Mouse (Mus musculus) limb, embryonic 15.5 days (tissue): ENCODE measurements around the gene Slc44a1. TPM values are rescaled to one million over a fixed set of nuclear protein-coding genes. Genes with fewer than 3 reads are reported as not detected.
A peak's percentile ranks its signal among the peaks of the same experiment; 100 is the strongest.

Experiments
- ATAC-seq: fragments of 200-750 bp; cut with Nextera tagmentation; 2 replicates; pipeline ENCODE4 v1.8.0; 2017; ENCODE audit warnings: low read depth, moderate TSS enrichment; ENCODE audit not compliant: insufficient number of reproducible peaks, low FRiP score, low TSS enrichment
- H3K27ac ChIP-seq: fragments of 300-500 bp; sonication (generic); 2 replicates; pipeline ENCODE4 v1.5.1; 2015; ENCODE audit warnings: moderate library complexity, mild to moderate bottlenecking, inconsistent platforms
- H3K27me3 ChIP-seq: fragments of 300-500 bp; sonication (generic); 2 replicates; pipeline ENCODE4 v1.6.1; 2015; ENCODE audit warnings: inconsistent platforms
- H3K36me3 ChIP-seq: fragments of 300-500 bp; sonication (generic); 2 replicates; pipeline ENCODE4 v1.6.1; 2015; ENCODE audit warnings: inconsistent platforms
- H3K4me1 ChIP-seq: fragments of 300-500 bp; sonication (generic); 2 replicates; pipeline ENCODE4 v1.6.1; 2015; ENCODE audit warnings: inconsistent platforms
- H3K4me2 ChIP-seq: fragments of 300-500 bp; sonication (generic); 2 replicates; pipeline ENCODE4 v1.6.1; 2015; ENCODE audit warnings: mild to moderate bottlenecking, inconsistent platforms
- H3K4me3 ChIP-seq: fragments of 300-500 bp; sonication (generic); 2 replicates; pipeline ENCODE4 v1.5.1; 2015; ENCODE audit warnings: mild to moderate bottlenecking, inconsistent platforms
- H3K9ac ChIP-seq: fragments of 300-500 bp; sonication (generic); 2 replicates; pipeline ENCODE4 v1.6.1; 2015; ENCODE audit warnings: inconsistent platforms
- H3K9me3 ChIP-seq: fragments of 300-500 bp; sonication (generic); 2 replicates; pipeline ENCODE4 v1.6.1; 2016; ENCODE audit warnings: inconsistent platforms
- WGBS: fragments of 180-500 bp; shearing (Covaris S2); methylation state at CpG from one replicate; pipeline ENCODE4 v1.1.7; 2015; 5-methylcytosine and 5-hydroxymethylcytosine counted together
- polyA plus RNA-seq: library from polyadenylated mRNA; unstranded; fragments of >200 nt; fragmentation: Nextera tagmentation; extraction: Ambion mirVana; gene quantifications from 2 replicates; pipeline ENCODE4 v1.2.1, GENCODE M21; 2015

The Slc44a1 gene
- polyA plus RNA-seq: 27.0 and 36.9 TPM in 2 replicates

DNA sequence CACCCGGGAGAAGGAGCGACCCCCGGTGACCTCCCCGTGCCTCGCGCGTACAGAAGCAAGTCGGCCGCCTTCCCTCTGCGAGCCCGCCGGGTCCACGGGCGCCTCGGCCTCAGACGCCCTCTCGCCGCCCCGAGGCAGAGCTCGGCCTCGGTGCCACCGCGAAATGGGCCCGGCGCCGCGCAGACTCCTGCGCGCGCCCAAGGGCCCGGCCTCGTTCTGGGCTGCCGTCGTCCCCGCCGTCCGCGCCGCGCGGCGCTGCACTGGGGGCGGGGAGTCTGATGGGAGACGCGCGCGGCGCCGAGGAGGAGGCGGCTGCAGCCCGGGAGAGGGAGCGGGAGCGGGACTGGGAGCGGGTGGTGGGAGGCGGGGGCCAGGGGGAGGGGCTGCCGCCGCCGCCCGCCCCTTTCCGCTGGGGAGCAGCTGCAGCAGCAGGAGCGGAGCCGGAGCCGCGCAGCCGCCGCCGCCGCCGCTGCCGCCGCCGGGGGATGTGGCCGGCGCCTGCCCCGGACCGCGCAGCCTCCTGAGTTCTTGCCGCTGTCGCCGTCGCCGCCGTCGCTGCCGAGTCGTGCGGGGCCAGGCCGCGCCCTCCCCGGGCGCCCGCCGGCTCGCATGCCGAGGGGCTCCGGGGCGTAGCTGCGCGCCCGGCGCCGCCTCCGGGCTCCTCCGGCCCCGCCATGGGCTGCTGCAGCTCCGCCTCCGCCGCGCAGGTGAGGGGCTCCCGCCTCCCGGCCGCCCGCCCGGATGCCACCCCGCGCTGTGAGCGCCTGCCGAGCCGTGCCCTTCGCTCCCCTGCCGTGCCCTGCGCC is at the start of gene Slc44a1:
Slc44a1 (plus strand) TSS at position 404 of the 806 bp plus-strand sequence.
- H3K27ac ChIP-seq: peak within 1 kb of the TSS; percentile 89
- H3K36me3 ChIP-seq: no peaks in the 10 kb centered on the region
- peak within 1 kb of the TSS; percentile 65 for H3K9ac ChIP-seq
- H3K4me2 ChIP-seq: peak within 1 kb of the TSS; percentile 98
- WGBS: under 1% methylated on average over 105 of the region's 122 CpGs
- no peaks in the 10 kb centered on the region for H3K9me3 ChIP-seq
- peak; percentile 98 for ATAC-seq
- no peaks in the 10 kb centered on the region for H3K27me3 ChIP-seq
- peaks cover 29% of the 10 kb centered on the region for H3K4me1 ChIP-seq
- peak within 1 kb of the TSS; percentile 89 for H3K4me3 ChIP-seq

DNA sequence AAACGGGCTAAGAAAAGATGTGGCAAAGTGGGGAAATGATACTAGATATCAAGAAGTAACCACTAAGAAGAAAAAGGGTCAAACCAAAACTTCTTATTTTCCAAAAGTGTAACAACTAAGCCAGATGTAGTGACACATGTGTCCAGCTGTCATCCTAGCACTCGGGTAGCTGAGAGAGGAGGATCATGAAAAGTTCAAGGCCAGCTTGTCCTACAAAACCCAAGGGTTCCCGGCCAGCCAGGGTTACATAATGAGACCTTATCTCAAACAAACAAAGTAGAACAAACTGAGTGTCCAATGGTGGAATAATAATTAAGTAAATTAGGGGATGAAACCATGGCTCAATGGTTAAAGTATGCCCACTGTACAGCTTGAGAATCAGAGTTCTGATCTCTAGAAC is 45.2 kb upstream of the Slc44a1 start:
- no peaks in the 10 kb centered on the region for H3K27me3 ChIP-seq
- no peaks in the 10 kb centered on the region for H3K36me3 ChIP-seq
- H3K9me3 ChIP-seq: no peaks in the 10 kb centered on the region
- no peak overlapping the region for H3K27ac ChIP-seq
- peaks cover 12% of the 10 kb centered on the region; the same call in 1 of the 2 replicates for H3K4me1 ChIP-seq
- 74% methylated on average over 3 of the region's 3 CpGs for WGBS
- no peak overlapping the region for H3K4me3 ChIP-seq
- H3K4me2 ChIP-seq: no peak overlapping the region
- no peak for ATAC-seq
- H3K9ac ChIP-seq: no peak overlapping the region

DNA sequence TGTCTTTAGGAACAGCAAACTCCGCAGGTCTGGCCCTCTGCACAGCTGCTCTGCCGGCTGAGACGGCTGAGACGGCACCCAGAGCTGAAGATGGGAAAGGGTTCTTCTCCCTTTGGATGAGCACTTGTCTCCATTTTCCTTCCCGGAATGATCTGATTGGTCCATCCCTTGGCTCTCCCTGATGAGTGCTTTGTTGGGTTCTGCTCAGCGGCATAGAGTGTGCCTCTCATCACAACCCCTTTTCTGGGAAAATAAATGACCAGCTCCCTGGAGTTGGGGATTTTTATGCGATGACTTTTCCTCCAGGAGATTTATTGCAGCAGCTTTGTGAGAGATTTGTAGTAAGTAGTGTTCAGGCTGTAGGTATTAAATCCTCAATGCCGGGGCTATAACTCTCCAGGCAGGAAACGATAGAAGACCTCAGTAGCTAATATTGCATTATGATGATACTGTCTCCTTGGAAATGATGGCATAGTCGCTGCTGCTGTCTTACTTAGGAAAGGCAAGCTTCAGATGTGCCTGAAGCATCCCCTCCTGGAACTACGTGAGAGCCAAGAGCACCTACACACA is 43.5 kb upstream of the Slc44a1 start:
- H3K9ac ChIP-seq: no peak overlapping the region
- no peak overlapping the region for H3K4me3 ChIP-seq
- H3K27me3 ChIP-seq: no peaks in the 10 kb centered on the region
- no peaks in the 10 kb centered on the region for H3K36me3 ChIP-seq
- WGBS: 56% methylated on average over 11 of the region's 11 CpGs
- H3K4me1 ChIP-seq: peaks cover 12% of the 10 kb centered on the region; the same call in 1 of the 2 replicates
- ATAC-seq: no peak
- no peak overlapping the region for H3K4me2 ChIP-seq
- H3K27ac ChIP-seq: no peak overlapping the region
- H3K9me3 ChIP-seq: no peaks in the 10 kb centered on the region

DNA sequence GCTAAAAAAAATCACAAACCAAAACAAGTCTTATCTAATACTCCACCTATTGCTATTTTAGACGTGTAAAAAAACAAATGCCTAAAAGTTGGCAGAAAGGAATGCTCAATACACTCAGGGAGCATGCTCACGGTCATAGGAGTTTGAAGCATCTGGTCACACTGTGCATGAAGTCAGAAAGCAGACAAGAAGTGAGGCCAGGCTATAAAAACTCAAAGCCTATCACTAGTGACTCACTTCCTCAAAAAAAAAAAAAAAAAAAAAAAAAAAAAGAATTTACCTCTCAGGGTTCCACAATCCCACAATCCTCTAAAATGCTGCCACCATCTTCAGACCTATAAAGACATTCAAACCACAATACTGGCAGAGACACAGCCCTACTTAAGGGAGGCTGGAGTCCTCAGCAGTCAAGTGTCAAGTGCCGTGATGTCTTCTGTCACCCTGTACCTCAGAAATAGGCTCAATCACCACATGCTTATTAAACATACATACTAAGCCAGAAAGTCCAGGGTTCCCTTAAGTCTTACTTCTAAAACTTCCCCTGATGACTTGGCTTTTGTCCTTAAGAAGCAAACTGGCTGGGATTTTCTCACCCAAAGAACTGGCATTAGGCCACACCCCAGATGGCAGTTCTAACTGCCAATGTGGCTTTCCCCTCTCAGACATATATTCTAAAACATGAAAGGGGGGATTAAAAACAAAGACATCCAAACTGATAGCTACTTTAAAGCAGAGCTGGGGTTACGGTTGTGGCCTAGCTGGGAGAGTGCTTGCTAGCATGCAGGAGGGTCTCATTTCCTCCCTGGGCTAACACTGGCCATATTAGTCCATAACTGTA is 42.7 kb upstream of the Slc44a1 start:
- Histone ChIP-seq H3K4me2 (no peak overlapping the region), H3K36me3 (no peaks in the 10 kb centered on the region), H3K9me3 (no peaks in the 10 kb centered on the region), H3K4me3 (no peak overlapping the region), H3K27ac (peak overlapping the region; percentile 44), H3K9ac (no peak overlapping the region), H3K4me1 (peaks cover 12% of the 10 kb centered on the region; the same call in 1 of the 2 replicates), H3K27me3 (no peaks in the 10 kb centered on the region)
- WGBS: 48% methylated on average over 4 of the region's 4 CpGs
- ATAC-seq: no peak

DNA sequence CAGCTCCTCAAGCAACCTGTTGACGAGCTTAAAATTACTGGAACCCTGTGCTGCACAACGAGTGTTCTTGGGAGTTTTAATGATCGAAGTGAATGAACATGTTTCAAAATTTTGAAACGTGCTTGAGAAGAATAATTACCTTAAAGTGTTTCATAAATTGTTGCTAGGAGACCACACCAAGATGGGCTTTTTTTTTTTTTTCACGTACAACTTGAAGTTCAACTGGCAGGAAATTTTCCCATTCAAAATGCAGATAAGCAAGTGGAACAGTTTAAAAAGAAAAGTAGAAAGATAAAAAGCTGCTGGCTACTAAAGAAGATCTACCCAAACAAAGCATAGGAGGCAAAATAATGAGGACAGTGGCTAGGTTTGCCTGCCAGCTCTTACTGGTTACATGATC is 41.7 kb upstream of the Slc44a1 start:
- no peaks in the 10 kb centered on the region for H3K27me3 ChIP-seq
- H3K9ac ChIP-seq: no peak overlapping the region
- H3K4me3 ChIP-seq: no peak overlapping the region
- ATAC-seq: no peak
- peaks cover 12% of the 10 kb centered on the region; the same call in 1 of the 2 replicates for H3K4me1 ChIP-seq
- H3K9me3 ChIP-seq: no peaks in the 10 kb centered on the region
- peak overlapping the region; percentile 44; the same call in 1 of the 2 replicates for H3K27ac ChIP-seq
- no peaks in the 10 kb centered on the region for H3K36me3 ChIP-seq
- 27% methylated on average over 5 of the region's 5 CpGs for WGBS
- H3K4me2 ChIP-seq: no peak overlapping the region

DNA sequence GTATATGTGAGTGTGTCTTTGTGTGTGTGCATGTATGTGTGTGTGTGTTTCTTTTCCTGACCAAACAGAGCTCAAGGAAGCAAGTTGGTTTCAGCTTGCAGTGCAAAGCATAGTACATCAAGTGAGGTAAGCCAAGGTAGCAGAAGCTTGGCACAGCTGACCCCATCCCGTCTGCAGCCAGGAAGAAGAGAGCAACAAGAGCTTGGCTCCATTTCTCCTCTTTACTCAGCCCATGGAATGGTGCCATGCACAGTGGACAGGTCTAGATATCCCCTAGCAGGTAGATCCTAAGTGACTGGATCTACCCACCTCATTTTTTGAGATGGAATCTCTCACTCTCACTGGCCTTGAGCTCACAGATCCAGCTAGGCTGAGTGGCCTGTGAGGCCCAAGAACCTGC is 40.8 kb upstream of the Slc44a1 start:
- H3K9ac ChIP-seq: no peak overlapping the region
- no peak overlapping the region for H3K4me2 ChIP-seq
- H3K27me3 ChIP-seq: no peaks in the 10 kb centered on the region
- no peak overlapping the region for H3K27ac ChIP-seq
- no peak for ATAC-seq
- H3K9me3 ChIP-seq: no peaks in the 10 kb centered on the region
- peaks cover 12% of the 10 kb centered on the region; the same call in 1 of the 2 replicates for H3K4me1 ChIP-seq
- no peaks in the 10 kb centered on the region for H3K36me3 ChIP-seq
- no peak overlapping the region for H3K4me3 ChIP-seq
- WGBS: 79% methylated on average over 1 of the region's 1 CpGs

DNA sequence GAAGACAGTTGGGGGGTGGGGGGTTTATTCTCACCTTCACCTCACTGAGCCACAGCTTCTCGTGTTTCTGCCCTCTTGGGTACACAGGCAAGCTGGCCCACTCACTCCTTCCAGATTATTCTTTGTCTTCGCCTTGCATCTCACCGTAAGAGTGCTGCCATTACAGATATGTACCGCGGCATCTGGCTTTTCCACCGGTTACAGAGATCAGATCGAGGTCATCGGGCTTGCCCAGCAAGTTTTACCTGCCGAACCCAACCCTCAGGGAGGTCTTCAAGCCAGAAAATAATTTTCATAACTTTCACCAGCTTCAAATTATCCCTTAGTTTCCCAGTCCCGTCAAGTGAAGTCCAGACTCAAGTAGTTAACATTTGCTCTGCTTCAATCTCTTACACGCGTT is 36.8 kb upstream of the Slc44a1 start:
- H3K9me3 ChIP-seq: no peaks in the 10 kb centered on the region
- H3K4me2 ChIP-seq: no peak overlapping the region
- H3K4me1 ChIP-seq: peaks cover under 1% of the 10 kb centered on the region; the same call in 1 of the 2 replicates
- no peaks in the 10 kb centered on the region for H3K36me3 ChIP-seq
- no peak overlapping the region for H3K27ac ChIP-seq
- WGBS: 75% methylated on average over 12 of the region's 12 CpGs
- no peak overlapping the region for H3K4me3 ChIP-seq
- H3K27me3 ChIP-seq: no peaks in the 10 kb centered on the region
- ATAC-seq: no peak
- no peak overlapping the region for H3K9ac ChIP-seq

DNA sequence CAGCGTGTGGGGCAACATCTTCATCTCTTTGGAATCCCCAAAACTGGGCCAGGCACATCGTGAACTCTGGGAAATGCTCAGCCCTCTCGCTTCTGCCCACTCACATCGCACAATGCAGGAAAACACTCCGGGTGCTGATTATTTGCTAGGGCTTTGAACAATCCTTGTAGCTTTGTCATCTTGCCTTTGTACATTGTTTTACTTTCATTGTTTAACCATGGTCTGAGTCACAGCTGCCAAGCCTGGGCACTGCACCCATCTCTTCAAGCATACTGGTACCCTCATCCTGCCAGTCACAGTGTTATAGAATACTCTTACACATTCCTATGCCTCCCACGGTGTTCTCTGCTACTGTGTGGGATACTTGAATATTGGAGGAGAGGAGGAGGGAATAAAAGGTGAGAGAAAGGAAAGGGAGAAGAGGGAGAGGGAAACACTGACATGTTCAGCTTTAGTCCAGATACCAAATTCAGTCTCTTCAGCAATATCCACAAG is 35.7 kb upstream of the Slc44a1 start:
- Histone ChIP-seq H3K9ac (no peak overlapping the region), H3K27ac (no peak overlapping the region), H3K27me3 (no peaks in the 10 kb centered on the region), H3K4me1 (no peaks in the 10 kb centered on the region), H3K4me2 (no peak overlapping the region), H3K36me3 (no peaks in the 10 kb centered on the region), H3K4me3 (no peak overlapping the region), H3K9me3 (no peaks in the 10 kb centered on the region)
- whole genome bisulfite sequencing: 88% methylated on average over 6 of the region's 6 CpGs
- no peak for ATAC-seq

DNA sequence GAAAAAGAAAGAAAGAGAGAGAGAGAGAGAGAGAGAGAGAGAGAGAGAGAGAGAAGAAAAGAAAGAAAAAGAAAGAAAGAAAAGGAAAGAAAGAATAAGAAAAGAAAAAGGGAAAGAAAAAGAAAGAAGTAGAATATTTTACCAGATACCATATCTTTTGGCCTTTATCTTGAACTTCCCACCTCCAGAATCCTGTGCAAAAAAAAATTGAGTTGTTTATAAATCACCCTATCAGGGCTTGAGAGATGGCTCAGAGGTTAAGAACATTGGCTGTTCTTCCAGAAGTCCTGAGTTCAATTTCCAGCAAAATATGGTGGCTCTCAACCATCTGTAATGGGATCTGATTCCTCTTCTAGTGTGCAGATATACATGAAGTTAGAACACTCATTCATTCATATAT is 33.3 kb upstream of the Slc44a1 start:
- H3K9me3 ChIP-seq: no peaks in the 10 kb centered on the region
- no peaks in the 10 kb centered on the region for H3K36me3 ChIP-seq
- ATAC-seq: no peak

DNA sequence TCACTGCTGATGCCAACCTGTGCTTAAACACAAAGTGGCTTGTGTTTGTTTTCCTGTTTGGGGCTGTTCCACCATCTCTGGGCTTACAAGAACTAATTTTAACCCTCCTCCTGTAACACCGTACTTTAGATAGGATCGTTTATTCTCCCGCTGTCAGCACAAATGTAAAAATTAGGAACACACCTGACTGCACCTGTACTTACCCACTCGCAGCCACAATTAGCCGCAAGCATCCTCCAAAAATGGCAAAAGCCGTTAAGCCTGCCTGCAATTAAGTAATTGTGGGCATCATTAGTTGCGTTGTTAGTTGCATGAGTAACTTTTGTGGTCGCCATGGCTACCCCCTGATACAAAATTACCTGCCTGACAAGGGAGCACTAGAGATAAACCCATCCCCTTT is 31.4 kb upstream of the Slc44a1 start:
- H3K27me3 ChIP-seq: no peaks in the 10 kb centered on the region
- H3K9me3 ChIP-seq: no peaks in the 10 kb centered on the region

More for the DNA sequence above, 33.3 kb upstream of the Slc44a1 start:
- no peak overlapping the region for H3K4me3 ChIP-seq
- H3K4me2 ChIP-seq: no peak overlapping the region
- no peaks in the 10 kb centered on the region for H3K27me3 ChIP-seq
- H3K27ac ChIP-seq: no peak overlapping the region
- 0 out of 2 replicates have a peak, but pooled peaks cover 6% of the 10 kb centered on the region for H3K4me1 ChIP-seq
- H3K9ac ChIP-seq: no peak overlapping the region

DNA sequence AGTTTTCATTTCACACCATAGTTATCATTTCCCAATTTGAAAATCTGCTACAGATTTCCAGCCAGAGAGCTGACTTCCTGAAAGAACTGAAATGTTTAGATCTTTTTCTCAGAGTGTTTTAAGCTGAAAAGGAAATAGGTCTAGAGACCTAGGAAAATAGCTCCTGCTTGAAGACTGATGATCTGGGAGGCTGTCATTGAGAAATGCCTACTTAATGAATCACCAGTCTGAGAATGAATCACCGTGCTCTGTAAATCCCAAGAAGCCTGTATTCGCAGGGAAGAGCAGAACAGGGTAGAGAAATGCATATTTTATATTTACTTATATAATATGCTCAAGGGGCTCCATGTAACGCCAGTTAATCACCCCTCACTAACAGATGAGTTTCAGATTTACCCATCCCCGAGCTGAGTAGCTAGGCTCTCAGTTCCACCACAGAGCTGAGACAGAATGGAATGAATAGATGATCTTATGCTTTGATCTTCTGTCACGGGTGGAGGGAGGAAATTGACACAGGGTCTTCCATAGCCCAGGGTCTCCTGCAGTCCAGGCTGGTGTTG is 30.6 kb upstream of the Slc44a1 start:
- H3K27me3 ChIP-seq: no peaks in the 10 kb centered on the region
- no peak overlapping the region for H3K4me2 ChIP-seq
- H3K9me3 ChIP-seq: no peaks in the 10 kb centered on the region
- peak overlapping the region; percentile 57; the same call in 1 of the 2 replicates for H3K27ac ChIP-seq
- 0 out of 2 replicates have a peak, but pooled peaks cover 6% of the 10 kb centered on the region for H3K4me1 ChIP-seq
- no peak for ATAC-seq
- H3K36me3 ChIP-seq: no peaks in the 10 kb centered on the region
- H3K9ac ChIP-seq: no peak overlapping the region
- H3K4me3 ChIP-seq: no peak overlapping the region
- 22% methylated on average over 5 of the region's 5 CpGs for WGBS

More for the DNA sequence above, 31.4 kb upstream of the Slc44a1 start:
- WGBS: 44% methylated on average over 8 of the region's 8 CpGs
- Histone ChIP-seq H3K4me3 (no peak overlapping the region), H3K4me2 (no peak overlapping the region), H3K36me3 (no peaks in the 10 kb centered on the region), H3K9ac (no peak overlapping the region), H3K4me1 (0 out of 2 replicates have a peak, but pooled peaks cover 6% of the 10 kb centered on the region), H3K27ac (no peak overlapping the region)
- ATAC-seq: no peak
